Comparison of ENCODE assay signal across 8 mouse cellular contexts in the genomic region with DNA sequence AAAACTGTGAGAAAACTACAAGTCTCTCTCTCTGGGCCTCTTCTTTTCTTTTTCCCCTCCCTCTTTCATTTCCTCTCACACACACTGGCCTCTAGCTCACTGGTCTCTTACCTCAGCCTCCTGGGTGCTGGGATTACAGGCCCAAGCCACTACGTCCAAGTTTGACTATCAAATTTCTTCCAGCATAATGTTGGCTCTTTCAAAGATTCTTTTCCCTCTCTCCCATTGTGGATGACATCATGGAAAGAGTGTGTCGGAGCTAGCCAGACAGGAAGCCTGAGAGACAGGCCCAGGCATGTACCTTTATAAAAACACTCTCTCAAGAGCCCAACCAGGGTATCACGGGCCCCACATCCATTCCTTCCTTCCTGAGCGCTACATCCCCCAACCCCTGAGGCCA. TPM values are rescaled to one million over a fixed set of nuclear protein-coding genes. Genes with fewer than 3 reads are reported as not detected.
A peak's percentile ranks its signal among the peaks of the same experiment; 100 is the strongest.
DNase-seq lines count a peak whose midpoint lies in the region; ATAC-seq and TF ChIP-seq lines count a peak whose summit lies in the region.

No protein-coding gene starts in this region.

- H3K4me2 ChIP-seq in kidney, embryonic 16.5 days (replicated peaks; ENCODE audit: low read depth, low read length), result no peak overlapping the region
- H3K4me2 ChIP-seq in midbrain, embryonic 15.5 days, result no peak overlapping the region

- H3K4me3 ChIP-seq in bone marrow macrophage, adult 2 months (ENCODE audit: insufficient read depth, low read length), result no peak overlapping the region
- 0 out of 2 replicates have a peak overlapping the region, but pooled peaks have one; percentile 15 for H3K4me3 ChIP-seq in heart, embryonic 10.5 days
- no peak overlapping the region for H3K4me3 ChIP-seq in kidney, embryonic 16.5 days (ENCODE audit: low read length)
- no peak overlapping the region for H3K4me3 ChIP-seq in midbrain, embryonic 15.5 days

- H3K9me3 ChIP-seq in heart, embryonic 10.5 days, result 0 out of 2 replicates have a peak, but pooled peaks cover 4% of the 10 kb centered on the region
- peaks cover 11% of the 10 kb centered on the region for H3K9me3 ChIP-seq in kidney, embryonic 16.5 days (ENCODE audit: low read length)
- no peaks in the 10 kb centered on the region for H3K9me3 ChIP-seq in midbrain, embryonic 15.5 days

- 0 out of 2 replicates have a peak, but pooled peaks have one; percentile 36 for ATAC-seq in kidney, embryonic 16.5 days (ENCODE audit: low FRiP score, low TSS enrichment)
- ATAC-seq in midbrain, embryonic 15.5 days (replicated peaks), result no peak
- no peak for ATAC-seq in megakaryocyte-erythroid progenitor cell, adult 5-6 weeks (replicated peaks; ENCODE audit: low FRiP score, low TSS enrichment, poor library complexity, severe bottlenecking)

- TF ChIP-seq POLR2A in bone marrow macrophage, adult 2 months (IDR thresholded peaks at IDR 0.05; ENCODE audit: borderline replicate concordance, low read depth, low read length), result no peak

- DNase-seq in 3T3-L1 (ENCODE audit: low read depth, low spot score), result peak; percentile 95
- no peak for DNase-seq in heart, embryonic 10.5 days (ENCODE audit: low spot score)
- DNase-seq in cerebellum, adult 9-11 months, result no peak
- DNase-seq in T-cell, adult 2 months (ENCODE audit: low spot score), result no peak

- H3K36me3 ChIP-seq in heart, embryonic 10.5 days, result peaks cover 50% of the 10 kb centered on the region
- H3K36me3 ChIP-seq in kidney, embryonic 16.5 days (ENCODE audit: insufficient read depth, low read length), result peaks cover 12% of the 10 kb centered on the region
- no peaks in the 10 kb centered on the region for H3K36me3 ChIP-seq in midbrain, embryonic 15.5 days (replicated peaks)

- WGBS in heart, embryonic 10.5 days, result 19% methylated on average over 4 of the region's 4 CpGs
- 18% methylated on average over 4 of the region's 4 CpGs for WGBS in kidney, embryonic 16.5 days
- WGBS in midbrain, embryonic 15.5 days, result 45% methylated on average over 4 of the region's 4 CpGs

- no peak overlapping the region for H3K9ac ChIP-seq in kidney, embryonic 16.5 days (replicated peaks; ENCODE audit: low read length)
- H3K9ac ChIP-seq in midbrain, embryonic 15.5 days, result no peak overlapping the region

- H3K4me1 ChIP-seq in bone marrow macrophage, adult 2 months (ENCODE audit: control insufficient read depth, insufficient read depth, low read length), result peaks cover 48% of the 10 kb centered on the region
- peaks cover 65% of the 10 kb centered on the region for H3K4me1 ChIP-seq in heart, embryonic 10.5 days
- H3K4me1 ChIP-seq in kidney, embryonic 16.5 days (ENCODE audit: insufficient read depth, low read length), result peaks cover 50% of the 10 kb centered on the region
- peaks cover 24% of the 10 kb centered on the region for H3K4me1 ChIP-seq in midbrain, embryonic 15.5 days

- peak overlapping the region; percentile 89 for H3K27ac ChIP-seq in bone marrow macrophage, adult 2 months (ENCODE audit: insufficient read depth, low read depth, low read length)
- peak overlapping the region; percentile 88 for H3K27ac ChIP-seq in heart, embryonic 10.5 days
- peak overlapping the region; percentile 89 for H3K27ac ChIP-seq in kidney, embryonic 16.5 days (ENCODE audit: low read length)
- peak overlapping the region; percentile 53; the same call in 1 of the 2 replicates for H3K27ac ChIP-seq in midbrain, embryonic 15.5 days

- no peaks in the 10 kb centered on the region for H3K27me3 ChIP-seq in heart, embryonic 10.5 days (ENCODE audit: insufficient read depth, poor library complexity, severe bottlenecking)
- no peaks in the 10 kb centered on the region for H3K27me3 ChIP-seq in kidney, embryonic 16.5 days (ENCODE audit: insufficient read depth, low read length)
- no peaks in the 10 kb centered on the region; the same call in 1 of the 2 replicates for H3K27me3 ChIP-seq in midbrain, embryonic 15.5 days (replicated peaks)

- TF ChIP-seq CTCF in bone marrow macrophage, adult 2 months (IDR thresholded peaks at IDR 0.05; ENCODE audit: low read depth, low read length), result no peak

RNA-seq across cellular contexts. Expression of a gene that starts 22.0 kb away (rescaled TPM):
- 31.0 and 36.5 TPM in 2 replicates for polyA plus RNA-seq in bone marrow macrophage, adult 2 months (2012; ENCODE audit: insufficient read depth, insufficient read length, missing spikeins)
- polyA plus RNA-seq in heart, embryonic 10.5 days (2016; fragmentation: Nextera tagmentation; extraction: Ambion mirVana), result 141 and 272 TPM in 2 replicates
- 32.1 and 33.6 TPM in 2 replicates for polyA plus RNA-seq in kidney, embryonic 16.5 days (2015; fragmentation: Nextera tagmentation; extraction: Ambion mirVana)
- polyA plus RNA-seq in midbrain, embryonic 15.5 days (2015; fragmentation: Nextera tagmentation; extraction: Ambion mirVana), result 10.8 and 11.2 TPM in 2 replicates
- 10.2 and 14.0 TPM in 2 replicates for total RNA-seq in megakaryocyte-erythroid progenitor cell, adult 5-6 weeks (2014; fragmentation: Nextera tagmentation)
- 15.3 and 19.7 TPM in 2 replicates for total RNA-seq in megakaryocyte-erythroid progenitor cell, adult 5-6 weeks (2017)
